Mouse (Mus musculus): ENCODE measurements around the gene Commd9. TPM values are rescaled to one million over a fixed set of nuclear protein-coding genes. Genes with fewer than 3 reads are reported as not detected.
A peak's percentile ranks its signal among the peaks of the same experiment; 100 is the strongest.

Gene Commd9
- total RNA-seq, 2 experiments from 2014 or later, result 33.2 to 41.1 TPM

- no peak for DNase-seq (ENCODE audit: low spot score)
These were observed 22.7 kb downstream of the Commd9 start for GRCm38 (mm10) chr2:101908773-101909172.

- no peak for DNase-seq (ENCODE audit: low spot score)
These were observed 23.5 kb downstream of the Commd9 start for GRCm38 (mm10) chr2:101909326-101910080.

GRCm38 (mm10) chr2:101918518-101918917 lies 32.5 kb downstream of the Commd9 start:
- DNase-seq (ENCODE audit: low spot score), result no peak

GRCm38 (mm10) chr2:101920136-101920554 lies 34.1 kb downstream of the Commd9 start:
- no peak for DNase-seq (ENCODE audit: low spot score)

- DNase-seq (ENCODE audit: low spot score), result no peak
These were observed 36.3 kb downstream of the Commd9 start for GRCm38 (mm10) chr2:101922302-101922701.

- no peak for DNase-seq (ENCODE audit: low spot score)
These were observed 37.1 kb downstream of the Commd9 start for GRCm38 (mm10) chr2:101923181-101923580.

- DNase-seq (ENCODE audit: low spot score), result no peak
These were observed 39.1 kb downstream of the Commd9 start for GRCm38 (mm10) chr2:101925183-101925582.

GRCm38 (mm10) chr2:101925591-101926188 lies 39.6 kb downstream of the Commd9 start:
- DNase-seq (ENCODE audit: low spot score), result no peak

- no peak for DNase-seq (ENCODE audit: low spot score)
These were observed 46.3 kb downstream of the Commd9 start for GRCm38 (mm10) chr2:101932169-101932936.

GRCm38 (mm10) chr2:101933301-101933700 lies 47.3 kb downstream of the Commd9 start:
- DNase-seq (ENCODE audit: low spot score), result peak; percentile 12

- DNase-seq (ENCODE audit: low spot score), result no peak
These were observed 49.0 kb downstream of the Commd9 start for GRCm38 (mm10) chr2:101935006-101935405.

GRCm38 (mm10) chr2:101950716-101951520 lies 64.9 kb downstream of the Commd9 start:
- DNase-seq (ENCODE audit: low spot score), result no peak

Other genes starting within 250 kb of the Commd9 start
- not detected for gene Rag1, start 236.7 kb upstream of the Commd9 start, total RNA-seq (2021)
- 10 to 100 TPM; 81.0 to 87.2 TPM for gene B230118H07Rik, start 236.7 kb upstream of the Commd9 start, total RNA-seq (2021)
- 10 to 100 TPM; 10.2 to 11.4 TPM for gene Traf6, start 207.8 kb upstream of the Commd9 start, total RNA-seq (2021)
- gene Prr5l, start 3.2 kb upstream of the Commd9 start, total RNA-seq (2021), result under 1 TPM; 0.16 to 0.19 TPM

Data from gastrocnemius, adult 18-20 months (tissue).